Mouse (Mus musculus) right cerebral cortex, postnatal 36 days (tissue): ENCODE measurements around the gene Map7d2.

Source experiments
- DNase-seq, 2 experiments: peaks; one replicate each; pipeline ENCODE4 v3.0.0; 2022; ENCODE audit warnings: low spot score in 2 of 2, mixed read lengths in 1 of 2

The Map7d2 gene

GRCm38 (mm10) chrX:159509847-159510715 is 95.7 kb downstream of the Map7d2 start:
- no peak for DNase-seq

GRCm38 (mm10) chrX:159510716-159511051 is 96.3 kb downstream of the Map7d2 start:
- DNase-seq = no peak

GRCm38 (mm10) chrX:159515599-159515998 is 101.2 kb downstream of the Map7d2 start:
- DNase-seq = no peak

GRCm38 (mm10) chrX:159521780-159522179 is 107.4 kb downstream of the Map7d2 start:
- DNase-seq = no peak

GRCm38 (mm10) chrX:159522651-159523050 is 108.3 kb downstream of the Map7d2 start:
- DNase-seq = no peak

GRCm38 (mm10) chrX:159526388-159526787 is 112.0 kb downstream of the Map7d2 start, which contains the start of gene Bclaf3:
TSS of gene Bclaf3 (plus strand) at chrX:159526688.
- no peak for DNase-seq

GRCm38 (mm10) chrX:159532427-159532810 is 118.0 kb downstream of the Map7d2 start:
- DNase-seq = peak; percentile 92 to 93

- peak in 1 of 2 experiments; percentile 8 for DNase-seq
These were observed 118.6 kb downstream of the Map7d2 start for GRCm38 (mm10) chrX:159532811-159533462.

- no peak for DNase-seq
These were observed 127.6 kb downstream of the Map7d2 start for GRCm38 (mm10) chrX:159541936-159542335.

GRCm38 (mm10) chrX:159547093-159547492 is 132.7 kb downstream of the Map7d2 start:
- no peak for DNase-seq
